Mouse (Mus musculus): Measurements from ENCODE around the gene Glud1.

Gene Glud1

GRCm38 (mm10) chr14:34382921-34383704 is 72.6 kb downstream of the Glud1 start:
- no peak for DNase-seq

- DNase-seq, result no peak
Measured at GRCm38 (mm10) chr14:34393295-34393694, 82.8 kb downstream of the Glud1 start.

All from kidney, adult 8-10 months (tissue).